Mouse (Mus musculus) hindbrain, embryonic 15.5 days (tissue): ENCODE results near the gene D430019H16Rik. TPM values are rescaled to one million over a fixed set of nuclear protein-coding genes. Genes with fewer than 3 reads are reported as not detected.

Source experiments
- ATAC-seq: fragments of 200-750 bp; cut with Nextera tagmentation; 2 replicates; pipeline ENCODE4 v1.8.0; 2017; ENCODE audit warnings: low read depth, moderate number of reproducible peaks, moderate TSS enrichment; ENCODE audit not compliant: low FRiP score
- H3K27ac ChIP-seq: fragments of 300-500 bp; sonication (generic); replicated peaks from 2 replicates; pipeline ENCODE4 v1.5.1; 2015; ENCODE audit warnings: mild to moderate bottlenecking, inconsistent platforms
- H3K27me3 ChIP-seq: fragments of 300-500 bp; sonication (generic); 2 replicates; pipeline ENCODE4 v1.6.1; 2015; ENCODE audit warnings: control low read depth, inconsistent platforms
- H3K36me3 ChIP-seq: fragments of 300-500 bp; sonication (generic); 2 replicates; pipeline ENCODE4 v1.6.1; 2015; ENCODE audit warnings: control low read depth, inconsistent platforms
- H3K4me1 ChIP-seq: fragments of 300-500 bp; sonication (generic); replicated peaks from 2 replicates; pipeline ENCODE4 v1.6.1; 2015; ENCODE audit warnings: control low read depth, inconsistent platforms
- H3K4me2 ChIP-seq: fragments of 300-500 bp; sonication (generic); 2 replicates; pipeline ENCODE4 v1.6.1; 2015; ENCODE audit warnings: moderate library complexity, mild to moderate bottlenecking, inconsistent platforms
- H3K4me3 ChIP-seq: fragments of 300-500 bp; sonication (generic); 2 replicates; pipeline ENCODE4 v1.5.1; 2015; ENCODE audit warnings: mild to moderate bottlenecking, inconsistent platforms
- H3K9ac ChIP-seq: fragments of 300-500 bp; sonication (generic); 2 replicates; pipeline ENCODE4 v1.6.1; 2015; ENCODE audit warnings: inconsistent platforms
- H3K9me3 ChIP-seq: fragments of 300-500 bp; sonication (generic); 2 replicates; pipeline ENCODE4 v1.6.1; 2016; ENCODE audit warnings: control low read depth, inconsistent platforms
- WGBS: fragments of 180-500 bp; shearing (Covaris S2); methylation state at CpG from one replicate; pipeline ENCODE4 v1.1.7; 2015; 5-methylcytosine and 5-hydroxymethylcytosine counted together
- polyA plus RNA-seq: library from polyadenylated mRNA; unstranded; fragments of >200 nt; fragmentation: Nextera tagmentation; extraction: Ambion mirVana; gene quantifications from 2 replicates; pipeline ENCODE4 v1.2.1, GENCODE M21; 2015

D430019H16Rik gene
- polyA plus RNA-seq, 1 experiment from 2014 or later = 12.7 TPM

- no peaks in the 10 kb centered on the region for H3K27me3 ChIP-seq
- no peak overlapping the region for H3K9ac ChIP-seq
- no peak overlapping the region for H3K4me2 ChIP-seq
- H3K4me1 ChIP-seq = 0 out of 2 replicates have a peak, but pooled peaks cover 6% of the 10 kb centered on the region
- 80% methylated on average over 5 of the region's 5 CpGs for WGBS
- H3K27ac ChIP-seq = no peak overlapping the region
- no peaks in the 10 kb centered on the region for H3K9me3 ChIP-seq
- 0 out of 2 replicates have a peak, but pooled peaks cover 5% of the 10 kb centered on the region for H3K36me3 ChIP-seq
- no peak for ATAC-seq
- no peak overlapping the region for H3K4me3 ChIP-seq
Observed at GRCm38 (mm10) chr12:105494796-105495195, 41.1 kb downstream of the D430019H16Rik start.

GRCm38 (mm10) chr12:105497894-105498293 lies 44.2 kb downstream of the D430019H16Rik start:
- peaks cover 12% of the 10 kb centered on the region for H3K4me1 ChIP-seq
- no peak overlapping the region for H3K27ac ChIP-seq
- 13% methylated on average over 6 of the region's 6 CpGs for WGBS
- H3K4me3 ChIP-seq = no peak overlapping the region
- no peaks in the 10 kb centered on the region for H3K9me3 ChIP-seq
- H3K9ac ChIP-seq = no peak overlapping the region
- H3K36me3 ChIP-seq = no peaks in the 10 kb centered on the region
- H3K27me3 ChIP-seq = no peaks in the 10 kb centered on the region
- peak; percentile 62 for ATAC-seq
- H3K4me2 ChIP-seq = no peak overlapping the region

DNA sequence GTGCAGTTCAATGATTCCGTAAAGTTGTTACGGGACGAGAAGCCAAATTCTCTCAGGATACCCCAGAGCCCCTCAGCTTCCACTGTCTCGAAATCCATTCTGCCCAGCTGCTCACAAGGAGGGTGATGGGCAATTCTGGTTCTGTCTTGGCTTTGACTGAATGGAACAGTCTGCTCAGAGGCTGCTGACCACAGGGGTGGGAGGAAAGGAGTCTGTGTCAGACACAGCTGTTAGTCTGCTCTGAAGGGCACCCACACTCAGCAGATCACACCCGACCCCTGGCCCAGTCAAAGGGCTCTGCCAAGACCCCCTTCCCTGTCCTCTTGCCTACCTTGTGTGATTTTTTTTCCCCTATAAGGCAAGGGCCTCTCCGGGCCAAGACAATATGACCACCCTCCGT lies 44.8 kb downstream of the D430019H16Rik start:
- no peaks in the 10 kb centered on the region for H3K27me3 ChIP-seq
- H3K4me1 ChIP-seq = peaks cover 12% of the 10 kb centered on the region
- H3K9ac ChIP-seq = no peak overlapping the region
- no peak overlapping the region for H3K4me3 ChIP-seq
- 84% methylated on average over 7 of the region's 7 CpGs for WGBS
- H3K27ac ChIP-seq = no peak overlapping the region
- ATAC-seq = no peak
- no peaks in the 10 kb centered on the region for H3K9me3 ChIP-seq
- no peaks in the 10 kb centered on the region for H3K36me3 ChIP-seq
- H3K4me2 ChIP-seq = no peak overlapping the region

DNA sequence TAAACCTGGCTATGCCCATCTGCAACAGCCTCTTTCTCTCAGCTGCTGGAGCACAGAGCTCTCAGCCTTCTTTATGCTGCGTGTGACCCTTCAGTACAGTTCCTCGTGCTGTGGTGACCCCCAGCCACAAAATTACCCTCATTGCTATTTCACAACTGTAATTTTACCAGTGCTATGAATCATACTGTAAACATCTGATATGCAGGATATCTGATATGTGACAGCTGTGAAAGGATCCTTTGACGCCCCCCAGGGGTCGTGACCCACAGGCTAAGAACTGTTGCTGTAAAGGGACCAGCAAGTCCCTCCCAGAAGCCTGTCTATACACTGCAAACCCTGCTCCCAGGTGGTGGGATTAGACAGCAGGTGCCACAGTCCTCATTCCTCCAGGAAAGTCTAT lies 45.2 kb downstream of the D430019H16Rik start:
- no peak overlapping the region for H3K4me3 ChIP-seq
- no peaks in the 10 kb centered on the region for H3K36me3 ChIP-seq
- H3K9ac ChIP-seq = no peak overlapping the region
- no peak overlapping the region for H3K27ac ChIP-seq
- WGBS = 76% methylated on average over 4 of the region's 4 CpGs
- H3K4me2 ChIP-seq = no peak overlapping the region
- no peak for ATAC-seq
- no peaks in the 10 kb centered on the region for H3K27me3 ChIP-seq
- no peaks in the 10 kb centered on the region for H3K9me3 ChIP-seq
- peaks cover 12% of the 10 kb centered on the region for H3K4me1 ChIP-seq

DNA sequence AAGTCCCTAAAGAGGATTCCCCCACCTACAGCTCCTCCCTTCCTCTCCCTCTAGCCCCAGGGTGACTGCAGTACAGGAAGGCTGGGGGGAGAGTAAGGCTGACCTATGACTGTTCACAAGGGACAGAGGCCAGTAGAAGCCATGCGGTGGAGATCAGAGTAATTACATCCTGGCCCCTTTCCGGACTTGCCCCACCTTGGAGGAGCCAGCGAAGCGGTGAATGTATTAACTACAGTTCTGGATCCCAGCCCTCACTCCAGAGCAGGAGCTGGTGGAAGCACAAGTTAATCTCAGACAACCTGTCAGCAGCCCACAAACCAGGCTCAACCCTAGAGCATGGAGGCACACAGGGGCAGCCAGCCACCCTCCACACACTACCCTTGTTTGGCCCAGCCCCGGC lies 47.3 kb downstream of the D430019H16Rik start:
- H3K36me3 ChIP-seq = no peaks in the 10 kb centered on the region
- 0 out of 2 replicates have a peak overlapping the region, but pooled peaks have one; percentile 13 for H3K27ac ChIP-seq
- no peak overlapping the region for H3K4me3 ChIP-seq
- no peak overlapping the region for H3K4me2 ChIP-seq
- H3K9ac ChIP-seq = no peak overlapping the region
- no peaks in the 10 kb centered on the region for H3K27me3 ChIP-seq
- H3K4me1 ChIP-seq = peaks cover 12% of the 10 kb centered on the region
- H3K9me3 ChIP-seq = no peaks in the 10 kb centered on the region
- 59% methylated on average over 5 of the region's 5 CpGs for WGBS
- ATAC-seq = no peak

GRCm38 (mm10) chr12:105504736-105505135 lies 51.1 kb downstream of the D430019H16Rik start:
- Histone ChIP-seq H3K36me3 (no peaks in the 10 kb centered on the region), H3K4me1 (peaks cover 6% of the 10 kb centered on the region), H3K27me3 (no peaks in the 10 kb centered on the region), H3K9me3 (no peaks in the 10 kb centered on the region), H3K4me3 (no peak overlapping the region), H3K9ac (no peak overlapping the region), H3K27ac (no peak overlapping the region), H3K4me2 (no peak overlapping the region)
- no peak for ATAC-seq
- 57% methylated on average over 6 of the region's 6 CpGs for WGBS

DNA sequence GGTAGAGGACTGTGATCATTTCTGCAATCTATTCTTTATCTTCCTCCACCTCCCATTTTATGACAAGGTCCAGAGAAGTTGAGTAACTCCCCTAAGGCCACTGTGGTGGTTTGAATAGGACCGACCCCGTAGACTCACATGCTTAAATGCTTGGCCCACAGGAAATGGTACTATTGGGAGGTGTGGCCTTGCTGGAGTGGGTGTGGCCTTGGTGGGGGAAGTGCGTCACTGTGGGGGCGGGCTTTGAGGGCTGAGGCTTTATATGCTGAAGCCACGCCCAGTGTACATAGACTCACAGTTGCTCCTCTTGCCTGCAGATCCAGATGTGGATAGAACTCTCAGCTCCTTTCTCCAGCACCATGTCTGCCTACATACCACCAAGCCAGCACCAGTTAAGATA lies 57.5 kb downstream of the D430019H16Rik start:
- WGBS = 90% methylated on average over 5 of the region's 5 CpGs
- H3K36me3 ChIP-seq = no peaks in the 10 kb centered on the region
- H3K9me3 ChIP-seq = no peaks in the 10 kb centered on the region
- no peaks in the 10 kb centered on the region for H3K27me3 ChIP-seq
- no peak overlapping the region for H3K4me2 ChIP-seq
- no peaks in the 10 kb centered on the region for H3K4me1 ChIP-seq
- no peak overlapping the region for H3K27ac ChIP-seq
- no peak overlapping the region for H3K9ac ChIP-seq
- ATAC-seq = no peak
- no peak overlapping the region for H3K4me3 ChIP-seq

DNA sequence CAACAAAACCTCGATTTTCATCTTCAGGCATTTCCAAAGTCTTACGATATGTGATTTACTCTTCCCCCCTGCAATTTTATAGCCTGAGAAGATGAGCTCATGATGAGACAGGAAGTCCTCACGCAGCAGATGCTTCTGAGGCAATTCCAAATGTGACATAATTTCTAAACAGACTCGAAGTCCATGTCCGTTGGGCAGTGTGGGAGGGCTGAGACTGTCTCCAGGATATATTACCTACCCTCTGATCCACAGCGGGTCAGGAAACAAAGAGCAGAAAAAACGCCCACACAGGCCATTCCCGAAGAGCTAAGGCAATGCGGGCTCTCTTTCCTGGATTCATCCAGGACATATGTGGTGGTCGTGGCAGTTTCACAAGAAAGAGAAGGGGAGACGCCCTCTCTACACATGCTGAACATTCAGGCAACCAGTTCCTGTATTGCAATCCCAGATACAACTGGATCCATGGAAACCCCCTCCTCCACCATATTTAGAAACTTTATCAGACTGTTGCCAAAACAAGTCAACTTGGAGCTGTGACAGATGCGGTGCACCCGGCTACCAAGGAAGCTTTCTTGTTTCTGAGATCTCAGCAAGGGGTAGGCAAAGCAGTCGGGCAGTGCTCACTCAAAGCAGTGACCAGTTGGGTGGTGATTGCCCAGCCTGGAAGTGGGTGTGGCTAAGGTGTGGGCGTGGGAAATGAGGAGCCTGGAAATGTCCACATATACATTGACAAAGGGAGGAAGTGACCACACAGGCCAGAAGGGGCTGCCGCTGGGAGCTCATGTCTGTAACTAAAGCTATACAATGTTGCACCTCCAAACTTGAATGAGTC lies 58.2 kb downstream of the D430019H16Rik start:
- WGBS = 71% methylated on average over 16 of the region's 16 CpGs
- Histone ChIP-seq H3K36me3 (no peaks in the 10 kb centered on the region), H3K27ac (0 out of 2 replicates have a peak overlapping the region, but pooled peaks have one; percentile 12), H3K4me3 (no peak overlapping the region), H3K4me2 (no peak overlapping the region), H3K27me3 (no peaks in the 10 kb centered on the region), H3K9me3 (no peaks in the 10 kb centered on the region), H3K9ac (no peak overlapping the region), H3K4me1 (no peaks in the 10 kb centered on the region)
- 0 out of 2 replicates have a peak, but pooled peaks have one; percentile 38 for ATAC-seq

DNA sequence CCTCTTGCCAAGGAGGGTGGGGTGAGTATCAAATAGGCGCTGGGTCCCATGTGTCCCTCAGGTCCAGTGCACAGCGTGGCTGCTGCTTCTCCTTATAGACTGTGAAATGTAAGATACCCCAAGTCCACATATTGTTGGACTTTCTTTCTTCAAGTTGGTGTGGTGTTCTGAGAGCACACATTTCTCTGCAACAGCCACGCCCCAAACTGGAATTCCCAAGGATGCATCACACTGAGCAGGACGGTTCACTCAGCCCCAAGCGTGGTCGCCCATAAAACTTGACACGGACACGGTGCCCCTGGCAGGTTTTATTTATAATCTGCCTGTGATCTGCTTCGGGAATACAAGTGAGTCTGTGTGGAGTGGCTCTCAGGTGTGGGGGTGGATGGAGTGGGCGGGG lies 60.5 kb downstream of the D430019H16Rik start:
- Histone ChIP-seq H3K4me3 (no peak overlapping the region), H3K9me3 (no peaks in the 10 kb centered on the region), H3K36me3 (no peaks in the 10 kb centered on the region), H3K4me2 (no peak overlapping the region), H3K27ac (no peak overlapping the region), H3K4me1 (0 out of 2 replicates have a peak, but pooled peaks cover 4% of the 10 kb centered on the region), H3K27me3 (no peaks in the 10 kb centered on the region), H3K9ac (no peak overlapping the region)
- ATAC-seq = no peak
- WGBS = 86% methylated on average over 10 of the region's 10 CpGs

DNA sequence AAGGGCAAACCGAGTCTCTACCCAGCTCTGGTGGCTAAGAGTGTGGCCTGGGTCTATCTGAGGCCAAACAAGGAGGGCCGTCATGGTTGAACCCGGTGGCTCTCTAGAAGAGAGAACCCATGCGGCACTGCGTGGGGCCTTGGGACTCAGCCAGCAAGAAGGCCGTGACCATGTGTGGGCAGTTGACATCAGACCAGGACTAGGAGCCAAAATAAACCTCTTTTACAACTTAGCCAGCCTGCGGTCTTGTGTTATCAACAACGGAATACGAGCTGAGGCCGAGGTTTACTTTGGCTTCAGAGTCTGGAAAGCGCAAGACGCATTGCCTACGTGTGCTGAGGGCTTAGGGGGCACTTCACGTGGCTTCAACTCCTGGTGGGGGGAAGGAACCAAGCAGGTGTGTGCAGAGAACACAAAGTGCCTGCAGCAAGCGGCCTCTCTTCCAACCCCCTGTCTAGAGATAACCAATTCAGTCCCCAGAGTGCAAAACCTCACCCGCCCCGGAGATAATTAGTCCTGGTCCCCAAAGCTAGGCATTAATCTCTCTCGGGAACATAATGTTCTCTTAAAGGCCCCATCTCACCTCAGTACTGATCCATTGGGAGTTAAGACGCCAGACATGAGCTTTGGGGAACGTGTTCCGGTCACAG lies 63.5 kb downstream of the D430019H16Rik start:
- Histone ChIP-seq H3K27me3 (no peaks in the 10 kb centered on the region), H3K9ac (no peak overlapping the region), H3K9me3 (no peaks in the 10 kb centered on the region), H3K27ac (no peak overlapping the region), H3K4me3 (no peak overlapping the region), H3K4me1 (0 out of 2 replicates have a peak, but pooled peaks cover 4% of the 10 kb centered on the region), H3K36me3 (no peaks in the 10 kb centered on the region), H3K4me2 (no peak overlapping the region)
- no peak for ATAC-seq
- 80% methylated on average over 21 of the region's 21 CpGs for WGBS

DNA sequence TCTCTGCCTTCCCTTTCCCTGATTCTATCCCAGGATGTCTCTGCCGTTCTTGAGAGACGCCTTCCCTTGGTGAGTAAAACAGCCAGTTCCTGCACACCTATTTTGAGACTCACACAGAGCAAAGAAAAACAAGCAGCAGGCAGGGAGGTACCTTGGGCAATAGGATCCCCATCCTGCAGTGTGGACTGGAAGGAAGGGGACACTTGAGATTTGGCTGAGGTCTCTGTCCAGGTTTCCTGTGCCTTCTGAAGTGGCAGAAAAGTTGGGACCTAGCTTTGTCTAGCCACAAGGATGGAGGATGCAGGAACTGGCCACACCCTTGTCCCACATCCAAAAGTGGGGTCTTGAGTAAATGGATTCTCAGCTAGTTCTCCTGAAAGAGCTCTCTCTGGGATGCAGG lies 66.2 kb downstream of the D430019H16Rik start:
- Histone ChIP-seq H3K36me3 (no peaks in the 10 kb centered on the region), H3K4me3 (no peak overlapping the region), H3K27me3 (no peaks in the 10 kb centered on the region), H3K9me3 (no peaks in the 10 kb centered on the region), H3K27ac (no peak overlapping the region), H3K4me1 (0 out of 2 replicates have a peak, but pooled peaks cover 4% of the 10 kb centered on the region), H3K9ac (no peak overlapping the region), H3K4me2 (no peak overlapping the region)
- 98% methylated on average over 2 of the region's 2 CpGs for WGBS
- ATAC-seq = no peak

DNA sequence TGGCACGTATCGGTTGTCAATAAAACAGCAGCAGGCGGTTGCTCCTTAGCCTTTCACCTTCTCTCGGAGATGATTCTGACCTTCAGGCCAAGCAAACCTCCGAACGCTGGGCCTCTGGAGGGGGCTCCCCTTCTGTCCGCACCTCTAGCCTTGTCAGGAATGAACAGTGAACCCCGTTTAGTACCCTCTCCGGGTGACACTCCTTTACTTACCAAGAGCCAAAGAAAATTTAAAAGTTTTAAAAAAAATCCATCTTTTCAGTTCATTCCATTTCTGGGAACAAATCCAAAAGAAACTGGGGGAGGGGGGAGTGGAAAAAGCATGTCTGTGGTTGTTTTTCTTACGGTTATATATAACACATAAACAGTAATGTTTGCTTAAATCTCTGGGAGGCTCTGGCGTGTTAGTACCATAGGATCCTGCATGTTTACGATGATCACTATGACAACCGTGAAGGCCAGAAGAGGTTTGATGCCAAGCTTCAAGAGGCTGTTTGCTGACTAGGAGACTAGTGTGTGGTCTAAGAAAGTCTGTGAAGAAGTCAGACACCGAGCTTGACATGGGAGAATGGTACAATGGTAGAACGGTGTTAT lies 67.6 kb downstream of the D430019H16Rik start:
- 68% methylated on average over 15 of the region's 15 CpGs for WGBS
- no peaks in the 10 kb centered on the region for H3K36me3 ChIP-seq
- H3K27ac ChIP-seq = no peak overlapping the region
- no peak overlapping the region for H3K4me2 ChIP-seq
- H3K9ac ChIP-seq = no peak overlapping the region
- H3K27me3 ChIP-seq = no peaks in the 10 kb centered on the region
- H3K4me1 ChIP-seq = 0 out of 2 replicates have a peak, but pooled peaks cover 4% of the 10 kb centered on the region
- H3K9me3 ChIP-seq = no peaks in the 10 kb centered on the region
- ATAC-seq = no peak
- no peak overlapping the region for H3K4me3 ChIP-seq
